Mouse (Mus musculus) testis, adult 2 months (tissue): Measurements from ENCODE around the gene Pou3f1.

Source experiments
- CTCF ChIP-seq: fragments of 200-500 bp; IDR thresholded peaks from 2 replicates; pipeline ENCODE4 v1.5.1; 2012; ENCODE audit warnings: low read depth, mild to moderate bottlenecking, inconsistent platforms, low read length, moderate library complexity; ENCODE audit not compliant: control insufficient read depth, insufficient read depth, insufficient replicate concordance
- POLR2A ChIP-seq: fragments of 200-500 bp; IDR thresholded peaks from 2 replicates; pipeline ENCODE4 v1.6.1; 2012; ENCODE audit warnings: low read depth, mild to moderate bottlenecking, inconsistent platforms, low read length, moderate library complexity; ENCODE audit not compliant: control insufficient read depth

- no peak for TF ChIP-seq CTCF
- TF ChIP-seq POLR2A, result no peak
Measured at GRCm38 (mm10) chr4:124703881-124704796, 47.5 kb downstream of the Pou3f1 start.
